Mouse (Mus musculus): Measurements from ENCODE around the gene Letm1.

DNA sequence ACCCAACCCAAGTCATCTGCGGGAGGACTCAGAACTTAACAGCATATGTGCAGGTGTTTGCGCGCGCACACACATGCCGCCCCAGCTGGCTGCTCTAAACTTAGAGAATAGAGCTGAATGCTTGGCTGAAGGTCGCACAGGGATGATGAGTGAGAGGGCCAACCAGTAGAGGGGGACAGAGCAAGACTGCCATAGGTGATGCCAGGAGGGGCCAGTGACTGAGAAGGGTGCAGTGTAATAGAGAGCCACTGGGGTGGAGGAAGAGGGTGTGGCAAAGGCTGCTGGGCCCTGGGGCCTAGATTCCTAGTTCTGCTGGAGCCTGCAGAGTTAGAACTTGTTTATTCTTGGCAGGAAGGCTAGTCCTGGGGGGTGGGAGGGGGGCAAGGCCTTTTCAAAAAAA, 66.2 kb downstream of the Letm1 start:
- TF ChIP-seq CTCF (IDR thresholded peaks at IDR 0.05; ENCODE audit: extremely low read depth, insufficient read depth, insufficient read length, insufficient replicate concordance) (no peak), POLR2A (IDR thresholded peaks at IDR 0.05; ENCODE audit: low read depth, low read length) (no peak)

All from spleen, adult 2 months (tissue).